Mouse (Mus musculus): ENCODE results near the gene Hp1bp3. TPM values are rescaled to one million over a fixed set of nuclear protein-coding genes. Genes with fewer than 3 reads are reported as not detected.

Hp1bp3 gene
- polyA plus RNA-seq, 1 experiment: 59.9 TPM

DNA sequence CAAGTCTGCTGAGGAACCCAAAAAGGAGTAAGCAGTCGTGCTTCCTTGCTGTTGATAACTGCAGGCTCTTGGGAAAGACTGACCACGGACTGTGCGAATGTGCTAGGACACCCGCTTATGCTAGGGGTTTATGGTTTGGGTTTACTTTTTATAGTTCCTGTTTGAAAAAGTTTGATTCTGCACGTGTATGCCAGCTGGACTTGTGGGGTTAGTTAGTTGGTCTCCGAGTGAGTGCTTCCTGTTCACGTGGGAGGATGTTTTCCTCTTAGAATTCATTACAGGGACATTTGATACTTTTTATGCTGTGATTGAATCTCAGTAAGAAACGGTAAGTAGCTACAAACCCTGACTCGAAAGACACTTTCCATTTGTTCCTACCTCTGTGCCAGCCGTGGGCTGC lies 7.5 kb downstream of the Hp1bp3 start:
- TF ChIP-seq EP300 (IDR thresholded peaks at IDR 0.05; ENCODE audit: insufficient read depth, low read depth, low read length): no peak
- no peak for TF ChIP-seq CTCF (IDR thresholded peaks at IDR 0.05; ENCODE audit: low read depth, low read length)
- TF ChIP-seq POLR2A (IDR thresholded peaks at IDR 0.05; ENCODE audit: insufficient read depth, low read length): no peak
- peaks cover 35% of the 10 kb centered on the region for H3K36me3 ChIP-seq (ENCODE audit: control insufficient read depth, insufficient read depth, low read length, poor library complexity, severe bottlenecking)
- H3K27ac ChIP-seq (ENCODE audit: insufficient read depth, low read length): no peak overlapping the region

DNA sequence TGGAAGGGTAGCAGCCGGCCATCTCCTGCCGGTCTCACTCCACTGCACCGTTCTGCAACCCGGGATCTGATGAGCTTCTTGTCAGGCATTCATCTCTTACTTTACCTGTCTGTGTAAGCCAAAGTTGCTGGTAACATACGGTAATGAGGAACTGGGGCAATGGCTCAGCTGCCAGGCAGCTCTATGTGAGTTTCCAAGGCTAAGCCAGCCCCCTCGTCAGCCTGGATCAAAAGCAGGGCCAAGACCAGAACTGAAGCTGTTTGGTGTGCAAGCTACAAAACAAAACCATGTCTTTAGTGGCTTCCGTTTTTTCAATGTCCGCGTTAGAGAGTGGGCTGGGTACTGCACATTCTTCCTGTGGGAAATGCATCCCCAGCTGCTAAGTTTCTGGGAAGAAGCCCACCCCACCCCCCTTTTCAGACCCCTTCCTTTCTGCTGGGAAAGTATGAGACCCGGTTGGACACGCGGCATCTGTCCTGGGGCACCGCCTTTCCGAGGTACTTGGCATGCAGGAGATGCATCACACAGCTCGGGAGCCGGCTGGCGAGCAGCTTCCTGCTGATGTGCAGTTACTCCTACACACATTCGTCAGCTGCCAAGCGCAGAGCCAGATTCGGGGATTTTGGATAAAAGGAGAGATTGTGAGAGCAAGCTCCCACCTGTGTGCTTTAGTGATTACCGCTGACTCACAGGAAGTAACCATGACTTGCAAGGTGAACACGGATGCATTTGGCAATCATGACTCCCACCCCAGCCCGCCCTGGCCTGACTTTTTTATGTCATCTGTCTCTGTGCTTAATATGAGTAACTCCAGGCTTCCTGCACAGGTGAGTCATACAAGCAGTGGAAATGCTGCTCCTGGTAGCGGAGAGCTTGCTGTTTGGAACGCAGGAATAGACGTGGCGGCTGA lies 30.9 kb downstream of the Hp1bp3 start:
- Histone ChIP-seq H3K9ac (ENCODE audit: low read depth, poor library complexity, severe bottlenecking) (no peak overlapping the region), H3K4me1 (ENCODE audit: control insufficient read depth, insufficient read depth, low read length) (no peaks in the 10 kb centered on the region), H3K9me3 (replicated peaks; ENCODE audit: control insufficient read depth, insufficient read depth, low read length, poor library complexity, severe bottlenecking) (no peaks in the 10 kb centered on the region), H3K27ac (ENCODE audit: insufficient read depth, low read length) (no peak overlapping the region), H3K4me3 (ENCODE audit: low read depth, low read length) (no peak overlapping the region), H3K27me3 (ENCODE audit: control insufficient read depth, insufficient read depth, low read length, poor library complexity, severe bottlenecking) (no peaks in the 10 kb centered on the region), H3K36me3 (ENCODE audit: control insufficient read depth, insufficient read depth, low read length, poor library complexity, severe bottlenecking) (peaks cover 3% of the 10 kb centered on the region; the same call in 1 of the 2 replicates)
- TF ChIP-seq CTCF (IDR thresholded peaks at IDR 0.05; ENCODE audit: low read depth, low read length) (no peak), POLR2A (IDR thresholded peaks at IDR 0.05; ENCODE audit: insufficient read depth, low read length) (no peak), EP300 (IDR thresholded peaks at IDR 0.05; ENCODE audit: insufficient read depth, low read depth, low read length) (no peak)

More for the DNA sequence above, 7.5 kb downstream of the Hp1bp3 start:
- Histone ChIP-seq H3K9ac (ENCODE audit: low read depth, poor library complexity, severe bottlenecking) (no peak overlapping the region), H3K4me1 (ENCODE audit: control insufficient read depth, insufficient read depth, low read length) (peaks cover 2% of the 10 kb centered on the region), H3K4me3 (ENCODE audit: low read depth, low read length) (no peak overlapping the region), H3K9me3 (replicated peaks; ENCODE audit: control insufficient read depth, insufficient read depth, low read length, poor library complexity, severe bottlenecking) (no peaks in the 10 kb centered on the region), H3K27me3 (ENCODE audit: control insufficient read depth, insufficient read depth, low read length, poor library complexity, severe bottlenecking) (no peaks in the 10 kb centered on the region)

DNA sequence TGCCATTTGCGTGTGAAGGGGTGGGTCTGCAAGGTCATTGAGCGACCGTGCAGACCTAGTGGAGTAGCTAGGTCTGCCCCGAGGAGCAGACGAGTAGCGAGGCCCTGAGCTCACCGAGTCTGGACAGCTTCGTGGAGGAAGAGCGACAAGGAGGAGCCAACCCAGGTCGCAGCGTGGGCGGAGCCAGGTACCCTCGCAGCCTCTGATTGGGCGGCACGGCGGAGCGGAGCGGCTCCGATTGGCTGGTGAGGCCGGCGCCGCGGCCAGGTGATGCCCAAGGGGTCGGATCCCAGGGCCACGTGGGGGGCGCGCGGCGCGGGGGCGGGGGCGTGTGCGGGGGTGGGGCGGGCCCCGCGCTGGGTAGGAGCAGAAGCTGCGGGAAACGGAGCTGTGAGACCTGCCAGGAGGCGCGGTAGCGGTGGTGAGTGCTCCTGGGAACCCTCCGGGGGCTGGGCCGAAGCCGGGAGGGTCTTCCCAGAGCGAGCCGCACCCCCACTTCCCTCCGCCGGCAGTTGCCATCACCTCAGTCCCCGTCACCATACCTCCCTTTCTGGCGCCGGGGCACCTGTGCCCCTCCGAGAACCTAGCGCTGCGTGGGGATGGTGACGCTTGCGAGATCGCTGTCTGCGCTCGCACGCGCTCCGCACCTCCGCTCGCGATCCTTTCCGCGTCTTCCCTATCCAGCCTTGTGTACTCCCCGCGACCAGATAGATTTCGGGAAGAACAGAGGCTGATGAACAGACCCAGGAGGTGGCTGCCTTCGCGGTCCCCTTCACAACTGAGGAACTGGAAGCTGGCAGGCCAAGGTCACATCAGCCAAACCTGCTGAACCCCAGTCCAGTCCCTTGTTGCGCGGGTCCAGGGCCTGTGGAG lies 34.2 kb downstream of the Hp1bp3 start, which contains the start of the genes Sh2d5 and Kif17:
Gene Sh2d5, plus strand, starts transcription at position 316 of the 873 bp plus-strand sequence.
Gene Kif17, plus strand, starts transcription at position 348 of the 873 bp plus-strand sequence.
- Histone ChIP-seq H3K9ac (ENCODE audit: low read depth, poor library complexity, severe bottlenecking) (peak within 1 kb of the TSS; percentile 39), H3K4me3 (ENCODE audit: low read depth, low read length) (peak within 1 kb of the TSS; percentile 82), H3K27ac (ENCODE audit: insufficient read depth, low read length) (no peak within 1 kb of the TSS), H3K36me3 (ENCODE audit: control insufficient read depth, insufficient read depth, low read length, poor library complexity, severe bottlenecking) (no peaks in the 10 kb centered on the region), H3K9me3 (replicated peaks; ENCODE audit: control insufficient read depth, insufficient read depth, low read length, poor library complexity, severe bottlenecking) (no peaks in the 10 kb centered on the region), H3K4me1 (ENCODE audit: control insufficient read depth, insufficient read depth, low read length) (peaks cover 6% of the 10 kb centered on the region), H3K27me3 (ENCODE audit: control insufficient read depth, insufficient read depth, low read length, poor library complexity, severe bottlenecking) (no peaks in the 10 kb centered on the region)
- no peak for TF ChIP-seq CTCF (IDR thresholded peaks at IDR 0.05; ENCODE audit: low read depth, low read length)
- no peak for TF ChIP-seq POLR2A (IDR thresholded peaks at IDR 0.05; ENCODE audit: insufficient read depth, low read length)
- no peak for TF ChIP-seq EP300 (IDR thresholded peaks at IDR 0.05; ENCODE audit: insufficient read depth, low read depth, low read length)

DNA sequence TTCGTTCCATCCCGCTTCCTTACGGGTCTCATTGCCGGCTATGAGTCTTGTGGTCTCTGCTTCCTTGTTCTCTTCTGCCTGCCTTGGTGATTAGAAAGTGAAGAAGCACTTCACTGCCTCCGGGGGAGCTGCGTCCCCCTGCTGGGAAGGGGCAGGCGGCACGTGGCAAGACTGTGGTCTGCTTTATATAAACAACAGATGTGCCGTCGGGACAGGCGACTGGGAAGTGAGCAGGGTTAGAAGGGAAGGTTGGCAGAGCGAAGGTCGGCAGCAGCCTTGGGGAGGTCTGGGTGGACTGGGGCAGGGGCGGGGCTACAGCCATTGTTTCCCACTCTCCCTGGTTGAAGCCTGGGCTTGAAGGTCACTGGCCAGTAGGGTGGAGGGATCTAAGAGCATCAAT lies 35.7 kb downstream of the Hp1bp3 start:
- Histone ChIP-seq H3K4me3 (ENCODE audit: low read depth, low read length) (peak overlapping the region; percentile 40), H3K9me3 (replicated peaks; ENCODE audit: control insufficient read depth, insufficient read depth, low read length, poor library complexity, severe bottlenecking) (no peaks in the 10 kb centered on the region), H3K27me3 (ENCODE audit: control insufficient read depth, insufficient read depth, low read length, poor library complexity, severe bottlenecking) (no peaks in the 10 kb centered on the region), H3K9ac (ENCODE audit: low read depth, poor library complexity, severe bottlenecking) (no peak overlapping the region), H3K36me3 (ENCODE audit: control insufficient read depth, insufficient read depth, low read length, poor library complexity, severe bottlenecking) (no peaks in the 10 kb centered on the region), H3K27ac (ENCODE audit: insufficient read depth, low read length) (no peak overlapping the region), H3K4me1 (ENCODE audit: control insufficient read depth, insufficient read depth, low read length) (peaks cover 6% of the 10 kb centered on the region)
- no peak for TF ChIP-seq POLR2A (IDR thresholded peaks at IDR 0.05; ENCODE audit: insufficient read depth, low read length)
- TF ChIP-seq EP300 (IDR thresholded peaks at IDR 0.05; ENCODE audit: insufficient read depth, low read depth, low read length): peak; percentile 88

DNA sequence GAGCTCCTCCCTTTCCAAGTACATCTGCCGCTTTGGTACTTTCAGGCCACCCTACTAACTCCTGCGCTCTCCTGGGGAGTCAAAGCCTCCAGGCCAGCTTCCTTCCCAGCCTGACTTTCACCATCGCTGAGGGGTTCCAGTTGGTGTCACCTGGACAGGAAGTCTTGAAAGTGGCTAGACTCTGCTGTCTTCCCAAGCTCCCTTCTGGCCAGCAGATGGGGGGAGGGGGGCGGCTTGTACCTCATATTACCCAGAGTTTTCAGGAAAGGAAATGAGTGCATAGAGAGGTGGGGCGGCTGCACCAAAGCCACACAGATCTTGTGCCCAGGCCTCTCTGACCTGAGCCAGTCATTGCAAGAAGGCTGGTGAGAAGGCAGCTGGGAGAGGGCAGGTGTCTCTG lies 36.1 kb downstream of the Hp1bp3 start:
- peaks cover 6% of the 10 kb centered on the region for H3K4me1 ChIP-seq (ENCODE audit: control insufficient read depth, insufficient read depth, low read length)
- no peaks in the 10 kb centered on the region for H3K9me3 ChIP-seq (replicated peaks; ENCODE audit: control insufficient read depth, insufficient read depth, low read length, poor library complexity, severe bottlenecking)
- H3K27me3 ChIP-seq (ENCODE audit: control insufficient read depth, insufficient read depth, low read length, poor library complexity, severe bottlenecking): no peaks in the 10 kb centered on the region
- H3K27ac ChIP-seq (ENCODE audit: insufficient read depth, low read length): no peak overlapping the region
- H3K4me3 ChIP-seq (ENCODE audit: low read depth, low read length): no peak overlapping the region
- no peak for TF ChIP-seq POLR2A (IDR thresholded peaks at IDR 0.05; ENCODE audit: insufficient read depth, low read length)
- TF ChIP-seq CTCF (IDR thresholded peaks at IDR 0.05; ENCODE audit: low read depth, low read length): no peak
- TF ChIP-seq EP300 (IDR thresholded peaks at IDR 0.05; ENCODE audit: insufficient read depth, low read depth, low read length): no peak
- H3K36me3 ChIP-seq (ENCODE audit: control insufficient read depth, insufficient read depth, low read length, poor library complexity, severe bottlenecking): no peaks in the 10 kb centered on the region
- H3K9ac ChIP-seq (ENCODE audit: low read depth, poor library complexity, severe bottlenecking): no peak overlapping the region

Data from ES-Bruce4 (cell line).